Mouse (Mus musculus) v-Abl transformed pro-B cells (cell line): ENCODE data around the gene Ubl7.

Experiments
- in situ Hi-C, 2 experiments: fragments of 400-800 bp; cut with MboI; formaldehyde crosslinking; loops; one replicate each; pipeline ENCODE4 v1.15.1; 2025; ENCODE audit not compliant: unreplicated experiment in 2 of 2

Ubl7 gene

DNA sequence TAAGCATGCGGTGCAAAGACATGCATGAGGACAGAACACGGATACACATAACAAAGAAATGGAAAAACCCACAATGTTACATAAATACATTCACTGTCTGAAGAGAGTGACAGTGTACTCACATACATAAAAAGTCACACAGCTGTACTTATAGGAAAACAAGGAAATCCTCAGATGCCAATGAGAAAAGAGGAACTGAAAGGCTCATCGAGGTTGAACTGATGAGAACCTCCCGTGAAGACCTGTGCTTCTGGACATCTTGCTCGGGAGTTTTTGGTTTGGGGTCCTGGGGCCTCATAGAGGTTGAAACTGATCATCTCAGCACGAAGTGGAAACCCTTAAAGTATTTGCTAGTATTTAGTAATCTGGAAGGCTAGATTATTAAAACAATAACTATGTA, 3.6 kb upstream of the Ubl7 start:
- in situ Hi-C loops, result no loop called here

- in situ Hi-C loops, result loop anchor here in 1 of 2 experiments (5.0 to 10.0 kb wide), 2 partner anchors 50 to 258 kb away; partner anchors contain the start of gene Csk
Observed at GRCm38 (mm10) chr9:57912571-57912970, 1.8 kb downstream of the Ubl7 start.

- in situ Hi-C loops, result no loop called here
Observed at GRCm38 (mm10) chr9:57921491-57922060, 10.8 kb downstream of the Ubl7 start.

GRCm38 (mm10) chr9:57922381-57922780, 11.6 kb downstream of the Ubl7 start:
- in situ Hi-C loops, result no loop called here

- in situ Hi-C loops, result no loop called here
Observed at GRCm38 (mm10) chr9:57923046-57923445, 12.3 kb downstream of the Ubl7 start.

DNA sequence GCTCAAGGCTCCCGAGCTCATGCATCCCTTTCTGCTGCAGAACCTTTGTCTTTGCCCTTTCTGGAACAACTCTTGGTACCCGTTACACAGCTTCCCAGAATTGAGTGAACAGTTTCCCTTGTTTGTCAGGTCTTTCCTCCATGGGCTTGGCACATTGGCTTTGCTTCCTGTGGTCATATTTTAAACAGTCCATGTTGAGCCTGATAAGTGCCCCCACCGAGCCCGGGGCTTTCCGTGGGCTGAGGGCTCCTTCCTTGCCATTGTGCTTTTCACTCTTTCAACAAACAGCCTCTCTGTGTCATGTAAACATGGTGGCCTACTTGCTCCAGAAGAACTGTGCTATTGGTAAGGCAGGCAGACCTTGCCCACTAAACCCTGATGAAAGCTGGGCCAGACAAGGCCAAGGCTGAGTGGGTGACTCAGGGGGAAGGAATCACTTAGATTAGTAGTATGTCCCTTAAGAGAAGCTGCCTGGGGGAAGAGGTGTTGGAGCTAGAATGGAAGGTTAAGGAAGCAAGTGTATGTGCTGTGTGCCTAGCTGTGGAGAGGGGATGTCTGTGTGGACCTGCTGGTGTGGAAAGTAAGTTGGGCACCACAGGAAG, 20.5 kb downstream of the Ubl7 start:
- in situ Hi-C loops, result loop anchor here (5.0 to 10.0 kb wide), 2 partner anchors 144 to 286 kb away; no protein-coding TSS in a partner anchor

GRCm38 (mm10) chr9:57932253-57932652, 21.5 kb downstream of the Ubl7 start:
- in situ Hi-C loops, result loop anchor here (5.0 to 10.0 kb wide), 2 partner anchors 145 to 287 kb away; no protein-coding TSS in a partner anchor

DNA sequence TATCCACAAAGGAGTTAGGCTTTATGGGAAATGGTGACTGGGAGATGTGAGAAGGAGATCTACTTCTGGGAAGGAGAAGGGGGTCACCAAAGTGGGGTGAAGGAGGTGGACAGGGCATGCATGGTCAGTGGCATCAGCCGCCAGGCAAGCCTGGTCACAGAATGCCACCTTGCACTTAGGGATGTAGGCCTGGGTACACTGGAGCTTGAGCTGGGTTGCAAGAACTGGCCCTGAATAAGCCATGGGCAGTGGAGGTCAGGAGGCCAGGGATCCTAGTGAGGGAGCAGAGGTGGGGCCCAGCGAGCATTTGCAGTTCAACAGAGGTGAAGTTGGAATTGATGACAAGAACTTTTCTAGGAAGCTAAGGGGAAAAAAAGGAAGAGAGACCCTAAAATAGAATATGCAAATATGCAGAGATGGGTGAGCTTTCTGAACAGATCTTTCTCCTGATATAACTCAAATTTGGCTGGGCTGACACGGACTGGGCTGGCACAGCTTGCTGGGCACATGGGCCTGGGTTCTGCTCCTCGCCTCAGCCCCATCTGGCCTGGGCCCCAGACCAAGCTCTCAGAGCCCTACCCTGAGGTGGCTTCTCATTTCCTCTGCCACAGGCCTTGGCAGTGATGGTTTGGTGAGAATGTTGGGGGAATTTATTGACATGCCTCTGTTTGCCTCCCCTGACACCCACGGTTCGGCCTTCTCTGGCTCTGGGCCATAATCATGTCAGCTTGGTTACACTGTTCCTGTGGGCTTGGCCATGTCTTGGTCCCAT, 22.2 kb downstream of the Ubl7 start:
- in situ Hi-C loops, result loop anchor here (5.0 to 10.0 kb wide), 2 partner anchors 146 to 288 kb away; no protein-coding TSS in a partner anchor

- in situ Hi-C loops, result loop anchor here (5.0 to 10.0 kb wide), 4 partner anchors 56 to 291 kb away; no protein-coding TSS in a partner anchor
Observed at GRCm38 (mm10) chr9:57935683-57936437, 25.1 kb downstream of the Ubl7 start.

GRCm38 (mm10) chr9:57937171-57937570, 26.4 kb downstream of the Ubl7 start:
- in situ Hi-C loops, result loop anchor here (5.0 to 10.0 kb wide), 4 partner anchors 55 to 292 kb away; no protein-coding TSS in a partner anchor

DNA sequence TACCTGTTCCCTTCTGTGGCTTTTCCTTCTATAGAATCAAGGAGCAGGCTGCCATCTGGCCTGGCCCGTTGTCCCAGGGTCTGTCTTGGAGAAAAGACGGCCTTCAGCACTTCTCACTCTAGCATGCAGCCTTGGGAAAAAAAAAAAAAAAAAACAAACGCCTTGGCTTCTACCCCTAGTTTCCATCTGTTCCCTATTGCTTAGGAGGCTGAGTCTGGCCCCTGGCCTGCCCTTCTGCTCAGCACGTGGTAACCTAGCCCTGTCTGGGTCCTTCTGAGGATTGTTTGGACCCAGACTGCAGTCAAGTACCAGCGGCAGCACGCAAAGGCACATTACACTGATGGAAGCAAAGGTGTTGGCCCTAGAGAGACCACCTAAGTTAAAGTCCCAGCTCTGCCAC, 26.9 kb downstream of the Ubl7 start:
- in situ Hi-C loops, result loop anchor here (5.0 to 10.0 kb wide), 4 partner anchors 55 to 293 kb away; no protein-coding TSS in a partner anchor

- in situ Hi-C loops, result loop anchor here (5.0 to 10.0 kb wide), 4 partner anchors 54 to 294 kb away; no protein-coding TSS in a partner anchor
Observed at GRCm38 (mm10) chr9:57938225-57939055, 27.7 kb downstream of the Ubl7 start.

GRCm38 (mm10) chr9:57939431-57940348, 28.9 kb downstream of the Ubl7 start, which contains the start of gene Sema7a:
Sema7a (plus strand) TSS chr9:57940112.
- in situ Hi-C loops, result loop anchor here (5.0 to 10.0 kb wide), 4 partner anchors 53 to 295 kb away; no protein-coding TSS in a partner anchor

GRCm38 (mm10) chr9:57940349-57940794, 29.6 kb downstream of the Ubl7 start:
- in situ Hi-C loops, result no loop called here

DNA sequence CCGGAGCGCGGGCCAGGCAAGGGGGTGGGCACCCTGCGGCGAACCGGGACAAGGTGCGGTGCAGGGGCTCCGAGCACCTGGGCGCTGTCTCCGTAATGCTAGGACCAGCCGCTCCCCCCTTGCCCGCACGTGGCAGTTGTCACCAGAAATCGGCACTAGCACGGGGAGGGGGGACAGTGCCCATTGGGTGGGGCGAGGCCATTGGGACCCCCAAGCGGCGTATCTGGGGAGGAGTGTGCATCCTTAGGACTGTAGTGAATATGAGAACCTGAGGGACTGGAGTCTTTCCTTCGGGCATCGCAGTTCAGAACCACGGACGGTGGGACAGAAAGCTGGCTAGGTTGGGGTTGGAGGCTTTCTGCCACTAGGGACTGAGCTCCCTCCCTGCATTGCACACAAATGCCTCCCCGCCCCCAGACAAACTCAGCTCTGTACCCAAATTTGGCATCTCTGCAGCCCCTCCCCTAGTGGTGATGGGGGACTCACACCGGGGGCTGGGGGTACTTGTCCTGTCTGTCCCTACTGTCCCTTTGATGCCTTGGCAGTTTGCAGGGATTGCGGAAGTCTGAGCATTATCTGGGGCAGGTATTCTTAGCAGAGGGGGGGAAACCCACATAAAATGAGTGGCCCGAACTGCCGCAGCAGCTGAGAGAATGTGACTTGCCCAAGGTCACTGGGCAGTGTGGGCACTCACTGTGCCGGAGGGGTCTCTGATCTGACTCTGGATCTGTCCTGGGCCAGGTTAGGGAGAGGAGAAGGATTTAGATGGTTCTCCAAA, 30.3 kb downstream of the Ubl7 start:
- in situ Hi-C loops, result no loop called here

DNA sequence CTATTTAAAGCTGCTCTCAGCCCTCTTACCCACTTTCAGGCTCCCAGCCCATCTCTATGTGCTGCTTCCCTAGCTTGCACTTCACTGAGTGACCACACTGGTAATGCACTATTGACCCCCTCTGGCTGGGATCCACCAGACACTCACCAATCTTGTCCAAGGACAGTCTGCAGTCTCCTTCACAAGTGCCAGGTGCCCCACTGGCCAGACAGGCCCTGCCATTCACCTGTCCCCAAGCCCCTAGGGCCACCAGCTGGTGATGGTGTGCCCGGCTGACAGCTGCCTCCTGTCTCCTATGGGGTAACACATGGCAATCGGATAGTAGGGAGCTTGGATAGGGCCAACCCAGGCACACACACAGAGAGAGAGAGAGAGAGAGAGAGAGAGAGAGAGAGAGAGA, 31.3 kb downstream of the Ubl7 start:
- in situ Hi-C loops, result no loop called here

DNA sequence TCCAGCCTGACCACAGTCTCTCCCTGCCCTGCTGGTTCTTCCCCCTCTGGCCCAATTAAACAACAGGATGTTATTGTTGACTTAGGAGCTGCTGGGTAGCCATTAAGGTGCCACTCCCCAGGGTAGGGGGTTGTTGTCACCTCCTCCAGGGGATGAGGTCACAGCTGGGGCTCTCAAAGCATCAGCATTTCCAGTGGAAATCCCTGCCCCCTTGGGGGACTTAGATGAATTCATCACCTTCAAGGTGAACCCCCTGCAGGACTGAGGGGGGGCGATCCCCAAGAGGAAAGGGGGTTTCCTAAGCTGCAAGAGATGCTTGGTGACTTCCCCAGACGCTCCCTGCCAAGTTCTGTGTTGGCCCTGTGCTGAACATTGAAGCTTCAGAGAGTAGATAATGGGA, 32.3 kb downstream of the Ubl7 start:
- in situ Hi-C loops, result no loop called here

GRCm38 (mm10) chr9:57944572-57944971, 33.8 kb downstream of the Ubl7 start:
- in situ Hi-C loops, result no loop called here
